Mouse (Mus musculus): Measurements from ENCODE around the gene Frmd4b. TPM values are rescaled to one million over a fixed set of nuclear protein-coding genes. Genes with fewer than 3 reads are reported as not detected.

Frmd4b gene
- polyA plus RNA-seq, 1 experiment from 2014 or later, result 17.6 TPM

- Histone ChIP-seq H3K27me3 (ENCODE audit: control insufficient read depth, insufficient read depth, low read length) (no peaks in the 10 kb centered on the region), H3K9me3 (ENCODE audit: control insufficient read depth, low read length) (no peaks in the 10 kb centered on the region), H3K27ac (replicated peaks in 1 of 2; ENCODE audit: control insufficient read depth in 1 of 2, insufficient read depth in 1 of 2, low read depth in 2 of 2, low read length in 2 of 2) (no peak overlapping the region), H3K9ac (ENCODE audit: low read length) (no peak overlapping the region), H3K4me1 (ENCODE audit: control insufficient read depth in 2 of 2, insufficient read depth in 2 of 2, low read length in 2 of 2) (peaks cover 8 to 22% of the 10 kb centered on the region in 2 experiments; a peak in 3 of 4 replicates), H3K4me2 (ENCODE audit: low read length) (no peak overlapping the region), H3K4me3 (ENCODE audit: control insufficient read depth in 1 of 2, insufficient read depth in 1 of 2, low read depth in 1 of 2, low read length in 2 of 2) (no peak overlapping the region), H3K36me3 (ENCODE audit: control insufficient read depth, insufficient read depth, low read length) (no peaks in the 10 kb centered on the region)
- ATAC-seq (ENCODE audit: insufficient number of reproducible peaks, insufficient read depth, low FRiP score, low read depth), result no peak
- 28% methylated on average over 3 of the region's 3 CpGs for WGBS
These were observed 302.0 kb downstream of the Frmd4b start for GRCm38 (mm10) chr6:97315311-97315710.

DNA sequence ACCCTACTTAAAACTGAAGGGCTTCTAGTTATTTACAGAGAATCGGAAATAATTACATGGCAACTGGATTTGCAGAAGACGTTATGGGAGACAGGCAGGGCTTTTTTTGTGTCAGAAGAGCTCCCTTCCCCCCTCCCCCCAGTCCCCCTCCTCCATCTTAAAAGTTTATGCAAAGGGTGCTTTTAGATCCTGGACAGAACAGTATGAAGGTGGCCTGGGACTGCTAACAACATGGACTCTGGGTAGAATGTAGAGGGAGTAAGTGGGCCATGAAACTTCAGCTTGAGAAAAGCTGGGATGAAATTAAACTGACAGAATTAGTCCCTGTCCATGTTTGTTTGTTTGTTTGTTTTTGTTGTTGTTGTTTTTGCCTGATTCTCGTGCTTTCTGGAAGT lies 304.8 kb downstream of the Frmd4b start:
- H3K4me2 ChIP-seq (ENCODE audit: low read length), result peak overlapping the region; percentile 80
- H3K27ac ChIP-seq (replicated peaks in 1 of 2; ENCODE audit: control insufficient read depth in 1 of 2, insufficient read depth in 1 of 2, low read depth in 2 of 2, low read length in 2 of 2), result peak overlapping the region; percentile 55 to 76; a peak in 3 of 4 replicates
- no peaks in the 10 kb centered on the region for H3K27me3 ChIP-seq (ENCODE audit: control insufficient read depth, insufficient read depth, low read length)
- H3K4me3 ChIP-seq (ENCODE audit: control insufficient read depth in 1 of 2, insufficient read depth in 1 of 2, low read depth in 1 of 2, low read length in 2 of 2), result peak overlapping the region; percentile 43
- H3K9ac ChIP-seq (ENCODE audit: low read length), result peak overlapping the region; percentile 66
- ATAC-seq (ENCODE audit: insufficient number of reproducible peaks, insufficient read depth, low FRiP score, low read depth), result no peak
- peaks cover 6% of the 10 kb centered on the region; the same call in 1 of the 2 replicates for H3K36me3 ChIP-seq (ENCODE audit: control insufficient read depth, insufficient read depth, low read length)
- peaks cover 14 to 25% of the 10 kb centered on the region in 2 experiments; a peak in 3 of 4 replicates for H3K4me1 ChIP-seq (ENCODE audit: control insufficient read depth in 2 of 2, insufficient read depth in 2 of 2, low read length in 2 of 2)
- 3% methylated on average over 3 of the region's 3 CpGs for WGBS
- H3K9me3 ChIP-seq (ENCODE audit: control insufficient read depth, low read length), result no peaks in the 10 kb centered on the region

GRCm38 (mm10) chr6:97311599-97312544 lies 305.5 kb downstream of the Frmd4b start:
- H3K9ac ChIP-seq (ENCODE audit: low read length), result peak overlapping the region; percentile 66
- peaks cover 14 to 25% of the 10 kb centered on the region in 2 experiments; a peak in 3 of 4 replicates for H3K4me1 ChIP-seq (ENCODE audit: control insufficient read depth in 2 of 2, insufficient read depth in 2 of 2, low read length in 2 of 2)
- peak overlapping the region; percentile 43 for H3K4me3 ChIP-seq (ENCODE audit: control insufficient read depth in 1 of 2, insufficient read depth in 1 of 2, low read depth in 1 of 2, low read length in 2 of 2)
- 1% methylated on average over 33 of the region's 33 CpGs for WGBS
- H3K27me3 ChIP-seq (ENCODE audit: control insufficient read depth, insufficient read depth, low read length), result no peaks in the 10 kb centered on the region
- no peaks in the 10 kb centered on the region for H3K9me3 ChIP-seq (ENCODE audit: control insufficient read depth, low read length)
- peak overlapping the region; percentile 80 for H3K4me2 ChIP-seq (ENCODE audit: low read length)
- H3K27ac ChIP-seq (replicated peaks in 1 of 2; ENCODE audit: control insufficient read depth in 1 of 2, insufficient read depth in 1 of 2, low read depth in 2 of 2, low read length in 2 of 2), result peak overlapping the region; percentile 55 to 76
- peaks cover 8% of the 10 kb centered on the region for H3K36me3 ChIP-seq (ENCODE audit: control insufficient read depth, insufficient read depth, low read length)
- ATAC-seq (ENCODE audit: insufficient number of reproducible peaks, insufficient read depth, low FRiP score, low read depth), result peak; percentile 60; the same call in 1 of the 2 replicates

DNA sequence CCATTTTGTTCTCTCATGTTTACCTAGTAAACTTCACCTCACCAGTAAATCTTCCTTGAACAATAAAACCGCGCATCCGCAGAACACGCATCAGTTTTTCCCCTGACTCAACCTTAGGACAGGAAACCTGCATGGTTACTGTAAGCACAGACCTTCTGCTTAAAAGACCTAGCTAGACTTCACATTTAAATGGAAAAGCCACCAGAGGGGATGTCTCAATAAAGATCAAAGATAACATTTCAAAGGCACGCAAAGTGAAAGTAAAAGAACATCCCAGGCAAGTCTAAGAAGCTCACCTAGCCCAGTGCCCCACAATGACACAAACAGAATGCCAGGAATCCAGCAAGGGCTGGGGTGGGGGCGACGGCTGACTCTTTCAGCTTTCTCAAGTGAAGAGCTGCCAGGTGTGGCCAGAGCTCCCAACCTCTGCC lies 306.4 kb downstream of the Frmd4b start:
- H3K27ac ChIP-seq (replicated peaks in 1 of 2; ENCODE audit: control insufficient read depth in 1 of 2, insufficient read depth in 1 of 2, low read depth in 2 of 2, low read length in 2 of 2), result peak overlapping the region in 1 of 2 experiments; percentile 76; a peak in 2 of 4 replicates
- ATAC-seq (ENCODE audit: insufficient number of reproducible peaks, insufficient read depth, low FRiP score, low read depth), result no peak
- H3K9me3 ChIP-seq (ENCODE audit: control insufficient read depth, low read length), result no peaks in the 10 kb centered on the region
- peak overlapping the region; percentile 66 for H3K9ac ChIP-seq (ENCODE audit: low read length)
- WGBS, result 28% methylated on average over 7 of the region's 7 CpGs
- peaks cover 12 to 25% of the 10 kb centered on the region in 2 experiments; a peak in 3 of 4 replicates for H3K4me1 ChIP-seq (ENCODE audit: control insufficient read depth in 2 of 2, insufficient read depth in 2 of 2, low read length in 2 of 2)
- H3K4me2 ChIP-seq (ENCODE audit: low read length), result peak overlapping the region; percentile 80
- H3K4me3 ChIP-seq (ENCODE audit: control insufficient read depth in 1 of 2, insufficient read depth in 1 of 2, low read depth in 1 of 2, low read length in 2 of 2), result peak overlapping the region; percentile 43
- H3K36me3 ChIP-seq (ENCODE audit: control insufficient read depth, insufficient read depth, low read length), result peaks cover 18% of the 10 kb centered on the region
- no peaks in the 10 kb centered on the region for H3K27me3 ChIP-seq (ENCODE audit: control insufficient read depth, insufficient read depth, low read length)

DNA sequence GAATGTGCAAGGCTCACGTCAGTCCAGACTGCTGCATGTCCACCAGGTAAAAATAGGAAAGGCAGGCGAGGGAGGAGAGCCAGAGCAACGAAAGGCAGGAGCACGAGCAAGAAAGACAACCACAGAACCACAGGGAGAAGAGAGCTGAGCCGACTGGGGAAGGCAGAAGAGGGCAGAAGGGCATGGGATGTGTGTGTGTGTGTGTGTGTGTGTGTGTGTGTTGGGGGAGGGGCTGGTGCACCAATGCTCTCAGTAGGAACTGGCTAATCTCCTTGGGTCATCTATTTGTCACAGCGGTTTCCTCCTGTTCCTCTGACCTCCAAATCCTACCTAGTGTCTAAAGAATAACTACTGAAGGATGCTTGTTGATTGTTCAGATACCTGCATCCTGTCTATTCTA lies 308.2 kb downstream of the Frmd4b start:
- Histone ChIP-seq H3K9ac (ENCODE audit: low read length) (no peak overlapping the region), H3K27me3 (ENCODE audit: control insufficient read depth, insufficient read depth, low read length) (no peaks in the 10 kb centered on the region), H3K4me1 (ENCODE audit: control insufficient read depth in 2 of 2, insufficient read depth in 2 of 2, low read length in 2 of 2) (peaks cover 12 to 25% of the 10 kb centered on the region in 2 experiments; a peak in 3 of 4 replicates), H3K4me3 (ENCODE audit: control insufficient read depth in 1 of 2, insufficient read depth in 1 of 2, low read depth in 1 of 2, low read length in 2 of 2) (no peak overlapping the region), H3K27ac (replicated peaks in 1 of 2; ENCODE audit: control insufficient read depth in 1 of 2, insufficient read depth in 1 of 2, low read depth in 2 of 2, low read length in 2 of 2) (no peak overlapping the region), H3K36me3 (ENCODE audit: control insufficient read depth, insufficient read depth, low read length) (peaks cover 33% of the 10 kb centered on the region), H3K9me3 (ENCODE audit: control insufficient read depth, low read length) (no peaks in the 10 kb centered on the region), H3K4me2 (ENCODE audit: low read length) (no peak overlapping the region)
- 38% methylated on average over 6 of the region's 6 CpGs for WGBS
- ATAC-seq (ENCODE audit: insufficient number of reproducible peaks, insufficient read depth, low FRiP score, low read depth), result no peak

DNA sequence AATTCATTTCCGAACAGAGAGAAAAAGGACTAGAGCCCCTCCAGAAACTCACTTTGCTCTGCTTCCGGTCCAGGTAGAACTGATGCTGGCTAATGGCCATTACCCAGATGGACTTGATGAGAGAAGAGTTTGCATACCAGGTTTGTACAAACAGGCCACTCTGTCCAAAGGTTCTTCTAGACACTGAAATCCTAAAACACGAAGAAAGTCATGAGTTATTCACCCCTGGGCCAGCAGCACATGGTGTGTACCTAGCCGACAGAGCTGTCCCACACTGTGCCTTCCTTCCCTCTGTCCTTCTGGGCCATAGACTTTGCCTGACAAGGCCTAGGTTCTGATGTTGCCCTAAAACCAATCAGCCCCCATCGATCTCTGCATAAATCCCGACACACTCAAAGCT lies 308.8 kb downstream of the Frmd4b start:
- Histone ChIP-seq H3K27ac (replicated peaks in 1 of 2; ENCODE audit: control insufficient read depth in 1 of 2, insufficient read depth in 1 of 2, low read depth in 2 of 2, low read length in 2 of 2) (no peak overlapping the region), H3K4me1 (ENCODE audit: control insufficient read depth in 2 of 2, insufficient read depth in 2 of 2, low read length in 2 of 2) (peaks cover 12 to 21% of the 10 kb centered on the region in 2 experiments; a peak in 3 of 4 replicates), H3K9me3 (ENCODE audit: control insufficient read depth, low read length) (no peaks in the 10 kb centered on the region), H3K27me3 (ENCODE audit: control insufficient read depth, insufficient read depth, low read length) (no peaks in the 10 kb centered on the region), H3K4me2 (ENCODE audit: low read length) (no peak overlapping the region), H3K4me3 (ENCODE audit: control insufficient read depth in 1 of 2, insufficient read depth in 1 of 2, low read depth in 1 of 2, low read length in 2 of 2) (no peak overlapping the region), H3K36me3 (ENCODE audit: control insufficient read depth, insufficient read depth, low read length) (peaks cover 39% of the 10 kb centered on the region), H3K9ac (ENCODE audit: low read length) (no peak overlapping the region)
- WGBS, result 81% methylated on average over 6 of the region's 6 CpGs
- ATAC-seq (ENCODE audit: insufficient number of reproducible peaks, insufficient read depth, low FRiP score, low read depth), result no peak

DNA sequence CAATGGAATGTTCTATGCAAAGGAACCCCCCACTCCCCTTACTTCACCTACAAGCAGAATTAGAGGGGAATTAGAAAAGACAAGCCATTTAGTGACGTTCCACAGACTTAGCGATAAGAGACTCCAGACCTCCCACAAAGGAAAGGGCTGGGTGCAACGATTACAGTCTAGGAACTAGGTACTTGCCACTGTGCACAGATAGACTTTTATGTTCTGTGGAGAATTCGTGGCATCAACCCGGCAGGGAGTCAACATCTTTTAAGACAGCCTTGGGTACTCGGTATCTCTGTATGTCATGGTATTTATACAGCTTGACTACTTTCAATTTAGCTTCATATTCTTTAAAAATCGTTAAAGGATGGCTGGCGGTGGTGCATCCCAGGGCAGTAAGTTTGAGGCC lies 310.1 kb downstream of the Frmd4b start:
- no peaks in the 10 kb centered on the region for H3K9me3 ChIP-seq (ENCODE audit: control insufficient read depth, low read length)
- peaks cover 51% of the 10 kb centered on the region for H3K36me3 ChIP-seq (ENCODE audit: control insufficient read depth, insufficient read depth, low read length)
- no peak overlapping the region for H3K4me2 ChIP-seq (ENCODE audit: low read length)
- no peak overlapping the region for H3K4me3 ChIP-seq (ENCODE audit: control insufficient read depth in 1 of 2, insufficient read depth in 1 of 2, low read depth in 1 of 2, low read length in 2 of 2)
- no peak overlapping the region for H3K27ac ChIP-seq (replicated peaks in 1 of 2; ENCODE audit: control insufficient read depth in 1 of 2, insufficient read depth in 1 of 2, low read depth in 2 of 2, low read length in 2 of 2)
- H3K4me1 ChIP-seq (ENCODE audit: control insufficient read depth in 2 of 2, insufficient read depth in 2 of 2, low read length in 2 of 2), result peaks cover 12 to 14% of the 10 kb centered on the region in 2 experiments; a peak in 3 of 4 replicates
- H3K9ac ChIP-seq (ENCODE audit: low read length), result no peak overlapping the region
- no peak for ATAC-seq (ENCODE audit: insufficient number of reproducible peaks, insufficient read depth, low FRiP score, low read depth)
- no peaks in the 10 kb centered on the region for H3K27me3 ChIP-seq (ENCODE audit: control insufficient read depth, insufficient read depth, low read length)
- 60% methylated on average over 8 of the region's 8 CpGs for WGBS
